Mouse (Mus musculus) erythroblast, embryonic 14.5 days (primary cell): ENCODE data around the gene Pcca.

ENCODE experiments used
- GATA1 ChIP-seq: IDR thresholded peaks from 2 replicates; pipeline ENCODE4 v1.6.1; 2012; ENCODE audit warnings: low read length, inconsistent platforms, mixed read lengths
- TAL1 ChIP-seq: IDR thresholded peaks from 3 replicates; pipeline ENCODE4 v1.6.1; 2012; ENCODE audit warnings: low read length, inconsistent platforms, mixed read lengths

DNA sequence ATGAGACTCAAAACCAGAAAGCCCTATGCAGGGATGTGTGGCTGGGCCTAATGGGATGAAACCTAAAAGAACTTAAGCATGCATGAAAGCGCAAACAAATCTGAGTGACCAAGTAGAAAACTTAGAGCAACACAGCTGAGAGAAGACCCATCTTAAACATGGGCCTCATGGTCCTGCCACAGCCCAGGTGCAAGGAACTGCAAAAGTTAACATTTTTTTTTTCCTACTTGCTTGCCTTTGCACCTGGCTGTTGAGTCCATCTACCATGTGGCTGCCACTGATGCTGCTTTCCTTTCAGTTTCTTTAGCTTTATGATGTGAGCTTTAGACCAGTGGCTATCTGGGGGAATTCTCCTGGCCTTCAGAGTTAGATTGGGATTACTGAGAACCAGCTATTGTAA lies 383.6 kb downstream of the Pcca start:
- TF ChIP-seq TAL1 = no peak
- TF ChIP-seq GATA1 = no peak
